Mouse (Mus musculus) stomach, embryonic 15.5 days (tissue): Measurements from ENCODE around the gene Lrrtm4. TPM values are rescaled to one million over a fixed set of nuclear protein-coding genes. Genes with fewer than 3 reads are reported as not detected.

Source experiments
- ATAC-seq: fragments of 200-750 bp; cut with Nextera tagmentation; 2 replicates; pipeline ENCODE4 v1.8.0; 2017; ENCODE audit warnings: low read depth, moderate number of reproducible peaks, moderate TSS enrichment; ENCODE audit not compliant: insufficient read depth, low FRiP score
- H3K27ac ChIP-seq: fragments of 300-500 bp; sonication (generic); 2 replicates; pipeline ENCODE4 v1.5.1; 2015; ENCODE audit warnings: mild to moderate bottlenecking, inconsistent platforms
- H3K27me3 ChIP-seq: fragments of 300-500 bp; sonication (generic); replicated peaks from 2 replicates; pipeline ENCODE4 v1.6.1; 2015; ENCODE audit warnings: inconsistent platforms
- H3K36me3 ChIP-seq: fragments of 300-500 bp; sonication (generic); 2 replicates; pipeline ENCODE4 v1.6.1; 2015; ENCODE audit warnings: inconsistent platforms
- H3K4me1 ChIP-seq: fragments of 300-500 bp; sonication (generic); 2 replicates; pipeline ENCODE4 v1.6.1; 2015; ENCODE audit warnings: inconsistent platforms
- H3K4me2 ChIP-seq: fragments of 300-500 bp; sonication (generic); 2 replicates; pipeline ENCODE4 v1.6.1; 2015; ENCODE audit warnings: mild to moderate bottlenecking, inconsistent platforms
- H3K4me3 ChIP-seq: fragments of 300-500 bp; sonication (generic); replicated peaks from 2 replicates; pipeline ENCODE4 v1.5.1; 2015; ENCODE audit warnings: inconsistent platforms
- H3K9ac ChIP-seq: fragments of 300-500 bp; sonication (generic); 2 replicates; pipeline ENCODE4 v1.6.1; 2015; ENCODE audit warnings: inconsistent platforms
- H3K9me3 ChIP-seq: fragments of 300-500 bp; sonication (generic); 2 replicates; pipeline ENCODE4 v1.6.1; 2016; ENCODE audit warnings: inconsistent platforms
- whole genome bisulfite sequencing: fragments of 180-500 bp; shearing (Covaris S2); methylation state at CpG from one replicate; pipeline ENCODE4 v1.1.7; 2015; 5-methylcytosine and 5-hydroxymethylcytosine counted together
- polyA plus RNA-seq: library from polyadenylated mRNA; unstranded; fragments of >200 nt; fragmentation: Nextera tagmentation; extraction: Ambion mirVana; gene quantifications from 2 replicates; pipeline ENCODE4 v1.2.1, GENCODE M21; 2015

Lrrtm4 gene
- polyA plus RNA-seq, 1 experiment from 2014 or later, result 1.1 TPM

GRCm38 (mm10) chr6:80185489-80186113 is 166.9 kb downstream of the Lrrtm4 start:
- H3K27ac ChIP-seq, result no peak overlapping the region
- H3K36me3 ChIP-seq, result no peaks in the 10 kb centered on the region
- no peaks in the 10 kb centered on the region for H3K27me3 ChIP-seq
- H3K4me1 ChIP-seq, result no peaks in the 10 kb centered on the region
- no peak overlapping the region for H3K4me3 ChIP-seq
- H3K4me2 ChIP-seq, result no peak overlapping the region
- no peak for ATAC-seq
- H3K9ac ChIP-seq, result no peak overlapping the region
- 71% methylated on average over 6 of the region's 6 CpGs for WGBS
- no peaks in the 10 kb centered on the region for H3K9me3 ChIP-seq

DNA sequence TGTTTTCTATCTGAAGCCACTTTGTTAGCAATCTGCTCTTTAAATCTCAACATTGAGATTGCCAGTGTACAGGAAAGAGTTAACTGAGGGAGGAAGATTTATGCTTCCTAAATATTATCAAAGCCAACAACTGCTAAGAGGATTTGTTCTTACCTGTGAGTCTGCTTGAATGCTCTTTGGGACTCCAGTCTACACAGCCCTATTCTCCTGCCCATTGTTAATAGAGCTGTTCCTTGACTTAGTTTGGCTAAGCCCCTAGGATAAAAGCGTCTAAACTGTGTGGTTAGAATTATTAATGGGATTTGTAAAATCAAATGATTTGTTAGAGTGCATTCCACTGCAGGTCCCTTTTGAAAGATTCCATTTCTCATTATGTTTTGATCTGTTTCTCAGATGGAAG is 168.1 kb downstream of the Lrrtm4 start:
- Histone ChIP-seq H3K36me3 (no peaks in the 10 kb centered on the region), H3K9me3 (no peaks in the 10 kb centered on the region), H3K27me3 (no peaks in the 10 kb centered on the region), H3K4me1 (no peaks in the 10 kb centered on the region), H3K4me2 (no peak overlapping the region), H3K4me3 (no peak overlapping the region), H3K27ac (no peak overlapping the region), H3K9ac (no peak overlapping the region)
- ATAC-seq, result no peak
- WGBS, result 33% methylated on average over 1 of the region's 1 CpGs

GRCm38 (mm10) chr6:80209476-80209875 is 190.8 kb downstream of the Lrrtm4 start:
- H3K4me2 ChIP-seq, result no peak overlapping the region
- H3K4me3 ChIP-seq, result no peak overlapping the region
- ATAC-seq, result no peak
- WGBS, result 42% methylated on average over 2 of the region's 2 CpGs
- no peak overlapping the region for H3K27ac ChIP-seq
- no peaks in the 10 kb centered on the region for H3K4me1 ChIP-seq
- H3K27me3 ChIP-seq, result no peaks in the 10 kb centered on the region
- no peaks in the 10 kb centered on the region for H3K36me3 ChIP-seq
- no peak overlapping the region for H3K9ac ChIP-seq
- no peaks in the 10 kb centered on the region for H3K9me3 ChIP-seq

DNA sequence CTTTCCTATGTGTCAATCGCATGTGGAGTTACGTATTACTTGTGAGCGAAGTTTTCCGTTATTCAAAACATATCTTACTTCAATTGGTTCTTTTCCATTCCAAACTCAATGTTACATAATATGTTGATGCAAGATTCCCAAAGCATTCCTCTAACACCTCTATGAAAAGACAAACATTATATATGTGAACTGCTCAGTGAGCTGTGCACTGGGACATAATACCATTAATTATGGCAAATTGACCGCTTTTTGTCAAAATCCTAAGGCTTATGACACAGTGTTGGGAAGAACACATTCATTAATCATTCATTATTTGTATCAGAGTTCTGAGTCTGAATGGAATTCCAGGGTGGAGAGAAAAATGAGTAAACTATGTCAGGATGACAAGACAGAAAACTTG is 191.6 kb downstream of the Lrrtm4 start:
- no peak for ATAC-seq
- 91% methylated on average over 5 of the region's 5 CpGs for WGBS
- H3K4me2 ChIP-seq, result no peak overlapping the region
- H3K27me3 ChIP-seq, result no peaks in the 10 kb centered on the region
- no peak overlapping the region for H3K4me3 ChIP-seq
- no peak overlapping the region for H3K27ac ChIP-seq
- H3K9me3 ChIP-seq, result no peaks in the 10 kb centered on the region
- H3K4me1 ChIP-seq, result no peaks in the 10 kb centered on the region
- H3K36me3 ChIP-seq, result no peaks in the 10 kb centered on the region
- H3K9ac ChIP-seq, result no peak overlapping the region

DNA sequence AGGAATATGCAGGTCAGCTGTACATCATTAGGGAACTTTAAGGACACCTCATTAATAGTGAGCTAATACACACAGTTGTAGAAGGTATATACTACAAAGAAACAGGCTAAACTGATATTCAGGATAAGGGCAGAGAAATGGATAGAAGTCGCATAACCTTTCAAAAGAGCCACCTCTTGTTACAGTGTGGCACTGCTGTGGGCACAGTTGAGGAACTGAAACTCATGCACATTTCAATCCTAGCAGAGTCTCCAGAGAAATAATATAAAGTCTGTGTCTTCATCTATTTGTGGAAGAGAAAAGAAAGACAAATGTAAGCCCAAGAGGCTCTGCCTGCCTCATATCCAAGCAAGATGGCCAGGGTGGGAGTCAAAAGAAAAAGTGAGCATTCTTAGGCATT is 242.9 kb downstream of the Lrrtm4 start:
- H3K27ac ChIP-seq, result no peak overlapping the region
- no peak for ATAC-seq
- no peaks in the 10 kb centered on the region for H3K27me3 ChIP-seq
- no peak overlapping the region for H3K4me2 ChIP-seq
- H3K36me3 ChIP-seq, result no peaks in the 10 kb centered on the region
- no peak overlapping the region for H3K4me3 ChIP-seq
- H3K4me1 ChIP-seq, result no peaks in the 10 kb centered on the region
- H3K9me3 ChIP-seq, result no peaks in the 10 kb centered on the region
- 98% methylated on average over 1 of the region's 1 CpGs for WGBS
- no peak overlapping the region for H3K9ac ChIP-seq

DNA sequence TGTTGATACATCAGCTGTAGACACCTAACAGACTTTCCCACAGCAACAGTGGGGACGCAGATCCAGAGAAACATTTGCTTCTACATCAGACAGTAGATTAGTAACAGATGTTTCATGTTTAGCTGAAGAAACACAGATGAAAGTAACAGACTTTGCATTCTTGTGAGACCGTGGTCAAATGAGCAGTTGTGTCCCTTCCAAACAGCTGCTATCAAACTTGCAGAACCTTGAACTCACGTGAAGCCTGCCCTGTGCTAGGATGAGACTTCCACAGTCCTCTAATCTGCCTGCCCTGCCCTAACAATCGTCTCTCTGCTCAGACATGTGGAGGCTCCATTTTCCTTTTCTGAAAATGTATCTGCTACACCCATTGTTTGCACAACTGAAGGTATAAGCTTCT is 245.3 kb downstream of the Lrrtm4 start:
- no peaks in the 10 kb centered on the region for H3K27me3 ChIP-seq
- no peaks in the 10 kb centered on the region for H3K4me1 ChIP-seq
- no peak overlapping the region for H3K4me2 ChIP-seq
- no peaks in the 10 kb centered on the region for H3K36me3 ChIP-seq
- H3K27ac ChIP-seq, result no peak overlapping the region
- no peak overlapping the region for H3K9ac ChIP-seq
- no peaks in the 10 kb centered on the region for H3K9me3 ChIP-seq
- 31% methylated on average over 4 of the region's 4 CpGs for WGBS
- no peak for ATAC-seq
- H3K4me3 ChIP-seq, result no peak overlapping the region

DNA sequence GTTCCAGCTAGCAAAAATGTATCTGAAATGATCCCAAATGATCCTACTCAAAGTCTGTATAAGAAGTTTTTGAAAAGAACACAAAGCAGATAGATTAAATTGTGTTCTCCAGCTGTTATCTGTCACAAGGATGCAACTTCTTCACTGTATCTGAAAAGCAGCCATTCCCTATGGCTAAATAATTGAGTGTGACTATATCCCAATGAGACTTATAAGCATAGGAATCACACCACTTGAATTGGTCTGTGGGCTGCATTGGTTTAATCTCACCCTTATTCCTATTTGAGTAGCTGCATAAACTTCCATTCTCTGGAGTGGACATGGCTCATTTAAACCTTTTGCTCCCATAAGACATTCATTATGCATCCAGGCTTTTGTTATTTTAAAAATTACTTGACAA is 245.9 kb downstream of the Lrrtm4 start:
- no peaks in the 10 kb centered on the region for H3K27me3 ChIP-seq
- no peak overlapping the region for H3K4me3 ChIP-seq
- no peak overlapping the region for H3K9ac ChIP-seq
- no peak overlapping the region for H3K4me2 ChIP-seq
- H3K27ac ChIP-seq, result no peak overlapping the region
- ATAC-seq, result no peak
- no peaks in the 10 kb centered on the region for H3K4me1 ChIP-seq
- no peaks in the 10 kb centered on the region for H3K36me3 ChIP-seq
- no peaks in the 10 kb centered on the region for H3K9me3 ChIP-seq

DNA sequence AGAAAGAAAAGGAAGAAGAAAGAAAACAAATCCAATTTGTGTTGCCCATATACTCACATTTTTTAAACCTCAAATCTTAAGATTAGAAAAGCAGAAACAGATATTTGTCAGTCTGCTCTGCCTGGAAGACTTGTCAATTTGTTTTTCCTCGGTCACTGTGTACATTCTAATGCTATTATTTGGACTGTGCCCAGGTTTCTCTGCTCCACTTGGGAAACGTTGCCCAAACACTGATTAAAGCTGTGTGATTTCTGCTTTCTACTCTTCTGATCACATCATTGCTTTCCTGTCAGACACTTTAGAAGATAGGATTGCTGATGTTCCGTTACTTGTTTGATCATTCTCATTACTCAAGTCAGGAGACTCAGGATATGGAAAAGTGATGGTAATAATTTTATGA is 247.1 kb downstream of the Lrrtm4 start:
- Histone ChIP-seq H3K9ac (no peak overlapping the region), H3K4me3 (no peak overlapping the region), H3K27ac (no peak overlapping the region), H3K9me3 (no peaks in the 10 kb centered on the region), H3K4me2 (no peak overlapping the region), H3K36me3 (no peaks in the 10 kb centered on the region), H3K4me1 (no peaks in the 10 kb centered on the region), H3K27me3 (no peaks in the 10 kb centered on the region)
- 40% methylated on average over 3 of the region's 3 CpGs for WGBS
- no peak for ATAC-seq

- WGBS, result 91% methylated on average over 1 of the region's 1 CpGs
- no peaks in the 10 kb centered on the region for H3K9me3 ChIP-seq
- no peak overlapping the region for H3K4me3 ChIP-seq
- no peaks in the 10 kb centered on the region for H3K36me3 ChIP-seq
- no peak overlapping the region for H3K4me2 ChIP-seq
- H3K27ac ChIP-seq, result no peak overlapping the region
- H3K27me3 ChIP-seq, result no peaks in the 10 kb centered on the region
- no peaks in the 10 kb centered on the region for H3K4me1 ChIP-seq
- ATAC-seq, result no peak
- H3K9ac ChIP-seq, result no peak overlapping the region
Measured at GRCm38 (mm10) chr6:80286968-80287367, 268.3 kb downstream of the Lrrtm4 start.

- H3K27ac ChIP-seq, result no peak overlapping the region
- no peaks in the 10 kb centered on the region for H3K36me3 ChIP-seq
- H3K4me2 ChIP-seq, result no peak overlapping the region
- H3K4me1 ChIP-seq, result no peaks in the 10 kb centered on the region
- no peak for ATAC-seq
- H3K27me3 ChIP-seq, result no peaks in the 10 kb centered on the region
- no peak overlapping the region for H3K9ac ChIP-seq
- H3K9me3 ChIP-seq, result no peaks in the 10 kb centered on the region
- no peak overlapping the region for H3K4me3 ChIP-seq
Measured at GRCm38 (mm10) chr6:80301871-80302270, 283.2 kb downstream of the Lrrtm4 start.

DNA sequence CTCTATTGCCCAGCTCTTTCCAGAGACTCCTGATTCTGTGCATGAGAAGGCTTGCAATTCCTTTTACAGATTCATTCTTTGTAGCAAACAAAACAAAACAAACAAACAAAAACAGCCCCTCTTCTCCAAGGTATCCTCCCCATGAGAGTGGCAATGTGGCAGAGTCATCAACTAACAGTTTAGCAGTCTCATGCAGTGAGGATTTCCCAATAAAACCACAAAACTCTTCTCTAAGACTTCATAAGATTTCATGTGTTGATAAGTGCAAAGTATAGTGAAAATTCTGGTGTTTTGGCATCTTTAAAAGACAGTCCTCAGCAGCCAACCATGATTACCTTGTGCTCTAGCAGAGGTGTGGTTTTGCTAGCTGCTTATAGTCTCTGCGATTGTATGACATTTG is 284.9 kb downstream of the Lrrtm4 start:
- no peaks in the 10 kb centered on the region for H3K27me3 ChIP-seq
- H3K4me1 ChIP-seq, result no peaks in the 10 kb centered on the region
- no peak overlapping the region for H3K9ac ChIP-seq
- no peak overlapping the region for H3K4me3 ChIP-seq
- H3K36me3 ChIP-seq, result no peaks in the 10 kb centered on the region
- no peak overlapping the region for H3K4me2 ChIP-seq
- H3K27ac ChIP-seq, result no peak overlapping the region
- no peak for ATAC-seq
- no peaks in the 10 kb centered on the region for H3K9me3 ChIP-seq
- WGBS, result 87% methylated on average over 1 of the region's 1 CpGs

DNA sequence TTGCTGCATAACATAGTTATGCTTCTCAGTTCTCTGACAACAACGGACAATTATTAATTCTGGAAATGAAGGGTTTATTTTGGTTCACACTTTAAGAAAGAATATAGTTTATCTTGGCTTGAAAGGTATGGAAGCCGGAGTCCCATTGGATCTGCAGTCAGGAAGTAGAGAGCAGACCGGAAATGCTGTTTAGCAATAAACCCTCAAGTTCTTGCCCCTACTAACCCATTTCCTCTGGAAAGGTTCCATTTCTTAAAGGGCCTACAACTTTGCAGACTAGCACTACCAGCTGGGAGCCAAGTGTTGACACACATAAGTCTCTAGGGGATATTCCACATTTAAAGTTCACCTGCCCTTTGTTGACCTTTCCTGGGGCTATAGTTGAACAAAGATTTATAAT is 309.7 kb downstream of the Lrrtm4 start:
- no peaks in the 10 kb centered on the region for H3K4me1 ChIP-seq
- no peaks in the 10 kb centered on the region for H3K9me3 ChIP-seq
- no peak overlapping the region for H3K9ac ChIP-seq
- no peaks in the 10 kb centered on the region for H3K27me3 ChIP-seq
- no peak overlapping the region for H3K4me2 ChIP-seq
- H3K4me3 ChIP-seq, result no peak overlapping the region
- whole genome bisulfite sequencing, result 82% methylated on average over 3 of the region's 3 CpGs
- no peak overlapping the region for H3K27ac ChIP-seq
- ATAC-seq, result no peak
- no peaks in the 10 kb centered on the region for H3K36me3 ChIP-seq

- Histone ChIP-seq H3K9ac (no peak overlapping the region), H3K4me1 (no peaks in the 10 kb centered on the region), H3K27ac (no peak overlapping the region), H3K4me3 (no peak overlapping the region), H3K27me3 (no peaks in the 10 kb centered on the region), H3K4me2 (no peak overlapping the region), H3K36me3 (no peaks in the 10 kb centered on the region), H3K9me3 (no peaks in the 10 kb centered on the region)
- no peak for ATAC-seq
- 49% methylated on average over 3 of the region's 3 CpGs for WGBS
Measured at GRCm38 (mm10) chr6:80331751-80332150, 313.1 kb downstream of the Lrrtm4 start.
